Mouse (Mus musculus) megakaryocyte progenitor cell, adult 5-6 weeks (primary cell): ENCODE data around the gene Gm21969. TPM values are rescaled to one million over a fixed set of nuclear protein-coding genes. Genes with fewer than 3 reads are reported as not detected.

Source experiments
- ATAC-seq: replicated peaks from 2 replicates; pipeline ENCODE4 v1.8.0; 2016; ENCODE audit warnings: mild to moderate bottlenecking, moderate TSS enrichment, inconsistent platforms; ENCODE audit not compliant: poor library complexity
- total RNA-seq, 2 experiments: library from RNA; stranded (forward) in 1 of 2; stranded (reverse) in 1 of 2; fragments of 157-497, 149-512 nt in 1 of 2; fragments of 200-1000 nt in 1 of 2; gene quantifications; 2 replicates each; pipeline versions ENCODE4 v1.2.3 to v1.2.4; 2015 to 2017

Gene Gm21969
- total RNA-seq, 2 experiments from 2014 or later = not detected

- ATAC-seq = no peak
Observed at GRCm38 (mm10) chr4:139650086-139650743, 47.2 kb downstream of the Gm21969 start.

- peak; percentile 23; the same call in 1 of the 2 replicates for ATAC-seq
Observed at GRCm38 (mm10) chr4:139650907-139651306, 47.9 kb downstream of the Gm21969 start.

- ATAC-seq = no peak
Observed at GRCm38 (mm10) chr4:139653238-139653637, 50.3 kb downstream of the Gm21969 start, which contains the start of gene Tas1r2. Gene Tas1r2 (plus strand): TSS chr4:139653538.

GRCm38 (mm10) chr4:139661897-139662296 is 58.9 kb downstream of the Gm21969 start:
- ATAC-seq = no peak

- no peak for ATAC-seq
Observed at GRCm38 (mm10) chr4:139667632-139668031, 64.6 kb downstream of the Gm21969 start.

GRCm38 (mm10) chr4:139669847-139670246 is 66.9 kb downstream of the Gm21969 start:
- ATAC-seq = peak; percentile 97

- ATAC-seq = no peak
Observed at GRCm38 (mm10) chr4:139675696-139676095, 72.7 kb downstream of the Gm21969 start.

GRCm38 (mm10) chr4:139683728-139684638 is 81.0 kb downstream of the Gm21969 start:
- ATAC-seq = peak; percentile 88

- peak; percentile 52 for ATAC-seq
Observed at GRCm38 (mm10) chr4:139684639-139685017, 81.6 kb downstream of the Gm21969 start.

GRCm38 (mm10) chr4:139688058-139688457 is 85.1 kb downstream of the Gm21969 start:
- no peak for ATAC-seq

GRCm38 (mm10) chr4:139689627-139690269 is 86.8 kb downstream of the Gm21969 start:
- ATAC-seq = 0 out of 2 replicates have a peak, but pooled peaks have one; percentile 31

GRCm38 (mm10) chr4:139693315-139693714 is 90.3 kb downstream of the Gm21969 start:
- no peak for ATAC-seq

- no peak for ATAC-seq
Observed at GRCm38 (mm10) chr4:139697755-139698154, 94.8 kb downstream of the Gm21969 start.

- no peak for ATAC-seq
Observed at GRCm38 (mm10) chr4:139698602-139699001, 95.6 kb downstream of the Gm21969 start.

- no peak for ATAC-seq
Observed at GRCm38 (mm10) chr4:139702914-139703313, 99.9 kb downstream of the Gm21969 start.

GRCm38 (mm10) chr4:139703468-139703867 is 100.5 kb downstream of the Gm21969 start:
- no peak for ATAC-seq

GRCm38 (mm10) chr4:139705986-139706385 is 103.0 kb downstream of the Gm21969 start:
- no peak for ATAC-seq

GRCm38 (mm10) chr4:139710467-139711334 is 107.7 kb downstream of the Gm21969 start:
- no peak for ATAC-seq
